Mouse (Mus musculus) C2C12 (cell line): Measurements from ENCODE around the gene Hpcal4. TPM values are rescaled to one million over a fixed set of nuclear protein-coding genes. Genes with fewer than 3 reads are reported as not detected.

Source experiments
- H3K27me3 ChIP-seq: one replicate; pipeline ENCODE4 v1.6.1; 2011; ENCODE audit not compliant: control insufficient read depth, insufficient read depth, insufficient read length
- H3K36me3 ChIP-seq: one replicate; pipeline ENCODE4 v1.6.1; 2011; ENCODE audit not compliant: control insufficient read depth, insufficient read depth
- H3K4me3 ChIP-seq: one replicate; pipeline ENCODE4 v1.5.1; 2011; ENCODE audit warnings: mild to moderate bottlenecking, control low read depth; ENCODE audit not compliant: poor library complexity, insufficient read depth, severe bottlenecking
- H3K79me2 ChIP-seq: one replicate; pipeline ENCODE4 v1.6.1; 2011; ENCODE audit not compliant: control insufficient read depth, insufficient read depth
- H3K79me3 ChIP-seq: one replicate; pipeline ENCODE4 v1.6.1; 2011; ENCODE audit warnings: low read depth, control low read depth
- H3ac ChIP-seq: one replicate; pipeline ENCODE3; 2011; ENCODE audit warnings: low read depth; ENCODE audit not compliant: control insufficient read depth, insufficient read length
- CEBPB ChIP-seq: IDR thresholded peaks from one replicate; pipeline ENCODE4 v1.6.1; 2011; ENCODE audit warnings: low read depth, mild to moderate bottlenecking, control low read depth, moderate library complexity
- CTCF ChIP-seq: IDR thresholded peaks from one replicate; pipeline ENCODE4 v1.5.1; 2011; ENCODE audit not compliant: control insufficient read depth, insufficient read depth, insufficient read length
- FOSL1 ChIP-seq: IDR thresholded peaks from one replicate; pipeline ENCODE4 v1.8.0; 2011; ENCODE audit warnings: mild to moderate bottlenecking, low read length; ENCODE audit not compliant: poor library complexity, insufficient read depth, severe bottlenecking
- MAX ChIP-seq: IDR thresholded peaks from one replicate; pipeline ENCODE4 v1.6.1; 2011; ENCODE audit warnings: mild to moderate bottlenecking, control low read depth
- MYOD1 ChIP-seq: IDR thresholded peaks from one replicate; pipeline ENCODE4 v1.6.1; 2011; ENCODE audit warnings: low read depth; ENCODE audit not compliant: control insufficient read depth, insufficient read length
- MYOG ChIP-seq: IDR thresholded peaks from one replicate; pipeline ENCODE4 v1.6.1; 2011; ENCODE audit not compliant: control insufficient read depth, insufficient read length; ENCODE audit errors: extremely low read depth
- USF1 ChIP-seq: IDR thresholded peaks from one replicate; pipeline ENCODE4 v1.6.1; 2011; ENCODE audit warnings: low read depth, mild to moderate bottlenecking, control low read depth, moderate library complexity
- polyA plus RNA-seq: library from polyadenylated mRNA; unstranded; fragments of >200 nt; fragmentation: generic; extraction: Trizol; gene quantifications from one replicate; pipeline ENCODE4 v1.2.1, GENCODE M21; 2012; ENCODE audit warnings: missing spikeins

Hpcal4 gene
- polyA plus RNA-seq, 1 experiment, result not detected

DNA sequence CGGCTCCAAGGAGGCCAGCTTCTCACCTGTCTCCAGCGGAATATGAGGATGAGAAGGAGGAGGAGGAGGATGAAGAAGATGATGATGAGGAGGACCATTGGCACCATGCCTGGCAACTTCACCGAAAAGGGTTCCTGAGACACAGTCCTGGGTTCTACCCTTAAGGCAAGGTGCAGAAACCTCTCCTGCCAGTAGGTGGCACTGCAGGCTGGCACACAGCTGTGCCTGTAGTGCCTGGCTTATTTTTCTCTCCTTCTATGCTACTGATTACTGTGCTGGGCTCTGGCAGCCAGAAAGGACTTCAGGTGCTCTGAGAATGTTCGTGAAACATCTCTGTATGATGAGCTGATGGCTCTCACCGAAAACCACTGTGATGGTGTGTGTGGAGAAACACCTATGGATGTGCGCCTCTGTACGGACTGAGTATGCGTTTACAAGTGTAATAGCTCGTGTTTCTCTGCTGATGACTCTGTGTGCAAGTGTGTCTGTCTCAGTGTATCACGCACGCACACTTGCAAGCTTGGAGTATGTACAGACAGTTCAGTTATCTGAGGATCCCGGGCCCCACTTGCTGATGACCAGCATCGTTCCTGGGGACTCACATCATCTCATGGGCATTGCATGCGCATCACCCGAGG, 36.8 kb downstream of the Hpcal4 start:
- no peak for TF ChIP-seq CEBPB
- no peak for TF ChIP-seq MYOG
- no peak for TF ChIP-seq MAX
- TF ChIP-seq MYOD1, result no peak
- TF ChIP-seq CTCF, result peak; percentile 89
- H3K79me3 ChIP-seq, result no peaks in the 10 kb centered on the region
- no peaks in the 10 kb centered on the region for H3K79me2 ChIP-seq
- no peaks in the 10 kb centered on the region for H3K36me3 ChIP-seq
- H3K27me3 ChIP-seq, result peaks cover 10% of the 10 kb centered on the region
- H3ac ChIP-seq, result no peak overlapping the region
- H3K4me3 ChIP-seq, result no peak overlapping the region

DNA sequence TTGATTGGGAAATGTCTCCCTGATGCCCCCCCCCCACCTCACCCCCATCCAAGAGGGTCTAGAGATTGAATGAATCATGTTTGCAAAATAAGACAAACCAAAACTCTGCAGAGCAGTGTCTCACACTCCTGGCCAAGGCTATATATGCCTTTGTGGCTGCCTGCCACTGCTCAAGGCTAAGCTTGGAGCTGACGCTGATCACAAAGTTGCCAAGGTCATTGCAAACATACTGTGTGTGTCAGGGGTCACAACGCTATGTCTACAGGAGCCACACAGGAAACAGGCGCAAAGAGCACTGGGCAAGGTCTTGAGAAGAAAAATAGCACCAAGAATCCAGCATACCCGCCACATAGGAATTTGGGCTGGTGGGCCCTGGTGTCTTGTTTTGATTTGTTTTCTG, 37.6 kb downstream of the Hpcal4 start:
- no peaks in the 10 kb centered on the region for H3K79me3 ChIP-seq
- no peaks in the 10 kb centered on the region for H3K79me2 ChIP-seq
- TF ChIP-seq MYOD1 (no peak), MAX (no peak), FOSL1 (no peak), CEBPB (no peak)
- H3ac ChIP-seq, result no peak overlapping the region
- peaks cover 10% of the 10 kb centered on the region for H3K27me3 ChIP-seq
- H3K4me3 ChIP-seq, result no peak overlapping the region
- no peaks in the 10 kb centered on the region for H3K36me3 ChIP-seq

DNA sequence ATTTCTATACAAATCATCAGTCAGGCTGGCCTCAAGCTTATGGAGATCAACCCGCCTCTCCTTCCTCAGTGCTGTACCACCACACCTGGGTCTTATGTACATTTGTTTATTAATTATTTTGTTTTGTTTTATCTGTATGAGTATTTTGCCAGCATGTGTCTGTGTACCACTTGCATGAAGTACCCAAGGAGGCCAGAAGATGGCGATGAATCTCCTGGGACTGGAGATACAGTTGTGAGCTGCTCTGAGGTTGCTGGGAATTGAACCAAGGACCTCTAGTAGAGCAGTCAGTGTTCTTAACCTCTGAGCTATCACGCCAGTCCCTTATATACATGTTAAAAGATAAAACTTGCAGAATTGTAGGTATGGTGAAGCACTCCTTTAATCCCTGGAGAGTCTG, 40.3 kb downstream of the Hpcal4 start:
- Histone ChIP-seq H3K36me3 (no peaks in the 10 kb centered on the region), H3K4me3 (no peak overlapping the region), H3K79me3 (no peaks in the 10 kb centered on the region), H3K79me2 (no peaks in the 10 kb centered on the region), H3ac (no peak overlapping the region), H3K27me3 (no peaks in the 10 kb centered on the region)
- TF ChIP-seq MYOG (no peak), MYOD1 (no peak), FOSL1 (no peak), CEBPB (no peak), USF1 (no peak)

- TF ChIP-seq CEBPB, result peak; percentile 63
- TF ChIP-seq FOSL1, result peak; percentile 20
- TF ChIP-seq MAX, result no peak
- TF ChIP-seq CTCF, result no peak
- peak; percentile 98 for TF ChIP-seq MYOD1
- no peak overlapping the region for H3ac ChIP-seq
- no peaks in the 10 kb centered on the region for H3K36me3 ChIP-seq
- H3K79me2 ChIP-seq, result no peaks in the 10 kb centered on the region
- no peaks in the 10 kb centered on the region for H3K79me3 ChIP-seq
- no peaks in the 10 kb centered on the region for H3K27me3 ChIP-seq
- H3K4me3 ChIP-seq, result no peak overlapping the region
Observed at GRCm38 (mm10) chr4:123225718-123226403, 42.8 kb downstream of the Hpcal4 start.

- no peak overlapping the region for H3ac ChIP-seq
- H3K79me2 ChIP-seq, result no peaks in the 10 kb centered on the region
- H3K4me3 ChIP-seq, result no peak overlapping the region
- no peaks in the 10 kb centered on the region for H3K36me3 ChIP-seq
- no peaks in the 10 kb centered on the region for H3K79me3 ChIP-seq
- no peaks in the 10 kb centered on the region for H3K27me3 ChIP-seq
- TF ChIP-seq MAX (no peak), FOSL1 (no peak), MYOD1 (no peak), CTCF (no peak), USF1 (no peak), CEBPB (no peak), MYOG (no peak)
Observed at GRCm38 (mm10) chr4:123227707-123228106, 44.7 kb downstream of the Hpcal4 start.

DNA sequence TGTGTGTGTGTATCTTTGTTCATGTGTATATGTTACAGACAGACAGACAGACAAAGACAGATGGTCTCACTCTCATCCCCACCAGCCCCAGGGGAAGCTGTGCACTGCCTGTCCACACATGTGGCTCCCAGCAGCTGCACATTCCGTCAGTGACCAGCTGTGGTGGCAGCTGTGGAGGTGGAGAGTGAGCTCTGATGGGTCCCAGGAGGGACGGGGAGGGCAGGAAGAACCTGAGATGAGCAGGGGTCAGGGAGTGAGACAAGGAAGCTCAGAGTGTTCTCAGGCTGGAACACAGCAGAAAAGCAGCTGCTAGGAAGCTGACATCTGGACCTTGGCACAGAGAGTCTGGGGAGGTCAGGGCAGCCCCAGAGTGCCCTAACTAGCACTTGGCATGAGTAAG, 45.2 kb downstream of the Hpcal4 start:
- H3K36me3 ChIP-seq, result no peaks in the 10 kb centered on the region
- H3K4me3 ChIP-seq, result no peak overlapping the region
- H3K79me2 ChIP-seq, result no peaks in the 10 kb centered on the region
- TF ChIP-seq CTCF (no peak), MYOG (peak; percentile 96), MAX (peak; percentile 66), MYOD1 (peak; percentile 100)
- H3K79me3 ChIP-seq, result no peaks in the 10 kb centered on the region
- no peaks in the 10 kb centered on the region for H3K27me3 ChIP-seq
- H3ac ChIP-seq, result no peak overlapping the region
